Mouse (Mus musculus) heart, postnatal 4 days (tissue): Measurements from ENCODE around the gene Exoc8. TPM values are rescaled to one million over a fixed set of nuclear protein-coding genes. Genes with fewer than 3 reads are reported as not detected.

Experiments
- DNase-seq: peaks from one replicate; pipeline ENCODE4 v3.0.0; 2021
- total RNA-seq, 2 experiments: library from RNA; stranded (reverse); gene quantifications; 2 replicates each; pipeline ENCODE4 v1.2.3; 2021

Exoc8 gene
- total RNA-seq, 2 experiments from 2014 or later: 15.6 to 16.9 TPM

DNA sequence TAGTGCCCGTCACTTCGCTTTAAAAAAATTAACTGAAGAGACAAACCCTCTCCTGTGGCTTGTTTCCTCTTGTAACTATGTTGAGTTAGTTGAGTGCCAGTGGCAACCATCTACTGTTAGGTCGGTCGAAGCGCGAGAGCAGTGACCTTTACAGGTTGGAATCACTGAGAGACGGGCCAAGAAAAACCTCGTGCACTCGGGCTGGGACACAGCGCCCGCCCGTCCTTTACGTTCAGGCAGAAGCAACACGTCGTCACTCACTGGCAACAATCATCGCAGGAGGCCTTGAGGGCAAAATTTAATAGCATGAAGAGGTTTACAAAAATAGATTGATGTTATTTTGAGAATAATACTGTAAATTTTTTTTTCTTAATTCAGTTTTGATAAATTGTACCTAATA lies 12.4 kb upstream of the Exoc8 start:
- DNase-seq: peak; percentile 77

DNA sequence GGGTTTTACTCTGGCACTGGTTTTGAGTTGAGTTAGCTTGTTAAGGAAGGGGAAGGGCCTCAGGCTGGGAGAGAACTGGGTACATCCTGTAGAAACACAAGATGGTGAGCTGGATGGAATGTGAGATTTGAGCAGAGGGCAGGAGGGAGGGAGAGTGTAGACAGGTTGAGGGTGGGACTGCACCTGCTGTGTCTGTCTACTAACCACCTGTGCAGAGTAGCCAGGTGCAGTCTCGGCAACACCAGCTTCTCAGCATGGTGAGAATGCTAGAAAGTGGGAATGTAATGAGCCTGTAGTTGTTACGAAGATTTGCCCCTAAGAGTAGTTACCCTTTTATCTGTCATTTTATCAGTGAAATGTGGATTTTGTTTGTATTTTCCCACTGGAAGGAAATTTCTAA lies 8.0 kb upstream of the Exoc8 start:
- DNase-seq: no peak

DNA sequence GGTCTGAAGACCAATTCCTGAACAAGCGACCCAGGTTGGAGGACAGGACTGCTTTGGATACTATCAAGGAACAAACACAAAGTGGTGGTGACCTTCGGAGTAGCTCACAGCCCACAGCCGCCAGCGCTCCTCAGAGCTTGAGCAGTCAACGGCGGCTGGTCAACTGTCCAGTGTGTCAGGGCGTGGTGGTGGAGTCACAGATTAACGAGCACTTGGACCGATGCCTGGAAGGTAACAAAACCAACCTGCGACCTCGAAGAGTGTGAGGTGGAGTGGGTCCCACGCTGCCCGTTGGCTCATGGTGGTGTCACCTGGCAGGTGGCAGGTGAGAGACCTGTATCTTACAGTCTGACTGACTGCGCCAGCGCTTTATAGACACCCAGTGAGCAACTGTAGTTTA lies 5.7 kb upstream of the Exoc8 start:
- DNase-seq: no peak

DNA sequence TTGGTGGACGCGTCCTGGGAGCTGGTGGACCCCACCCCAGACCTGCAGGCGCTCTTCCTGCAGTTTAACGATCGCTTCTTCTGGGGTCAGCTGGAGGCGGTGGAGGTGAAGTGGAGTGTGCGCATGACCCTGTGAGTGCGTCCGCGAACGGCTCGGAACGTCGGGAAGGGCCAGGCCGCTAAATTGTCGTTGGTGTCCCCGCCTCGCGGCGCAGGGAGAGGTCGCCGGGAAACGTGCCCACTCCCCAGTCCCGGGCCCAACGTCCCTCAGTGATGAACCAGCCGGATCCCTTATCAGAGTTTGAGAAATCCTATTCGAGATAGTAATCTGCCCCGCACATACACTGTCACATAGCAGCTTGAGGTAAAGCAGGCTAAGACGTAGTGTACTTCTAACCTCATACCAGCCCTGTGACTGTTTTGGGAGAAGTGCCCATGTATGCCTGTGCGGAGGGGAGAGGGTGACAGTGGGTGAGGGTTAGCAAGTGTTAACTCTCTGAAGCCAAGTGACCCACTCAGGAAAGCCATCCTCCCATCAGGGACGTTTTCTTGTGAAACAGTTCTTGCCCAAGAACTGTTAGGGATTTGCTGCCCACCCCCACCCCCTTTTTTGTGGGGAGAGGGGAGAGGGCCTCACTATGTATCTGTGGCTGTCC lies 873 bp upstream of the Exoc8 start:
- no peak for DNase-seq

DNA sequence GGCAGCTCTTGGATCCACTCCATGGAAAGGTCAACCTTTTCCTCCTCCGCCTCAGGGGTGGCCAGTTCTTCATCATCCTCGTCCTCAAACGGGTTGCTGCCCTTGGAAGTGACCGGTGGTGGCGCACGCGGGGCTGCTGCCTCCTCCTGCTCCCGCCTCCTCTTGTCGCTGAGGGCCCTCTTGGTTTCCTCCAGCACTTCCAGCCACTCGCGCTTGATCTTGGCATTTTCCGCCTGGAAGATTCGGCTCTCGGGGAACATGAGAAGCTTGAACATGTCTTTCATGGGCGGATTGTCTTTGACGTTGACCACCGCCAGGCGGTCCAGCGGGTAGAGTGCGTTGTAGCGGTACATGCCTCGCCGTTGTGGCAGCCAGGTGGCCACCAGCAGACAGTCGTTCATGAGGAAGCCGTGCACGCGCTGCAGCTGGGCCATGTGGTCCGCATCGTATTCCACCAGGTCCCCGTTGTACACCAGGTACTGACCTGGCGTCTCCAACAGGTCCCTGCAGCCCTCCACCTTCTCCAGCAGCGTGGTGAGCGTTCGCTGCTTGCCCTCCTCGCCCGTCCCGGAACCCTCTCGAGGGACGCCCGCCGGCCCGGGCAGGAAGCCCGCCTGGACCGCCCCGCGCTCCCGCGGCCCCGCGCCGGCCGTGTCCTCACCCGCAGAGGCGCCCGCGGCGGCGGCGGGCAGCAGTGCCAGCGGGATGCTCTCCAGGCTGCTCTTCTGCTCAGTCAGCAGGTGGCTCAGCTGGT lies 696 bp downstream of the Exoc8 start:
- DNase-seq: peak; percentile 83

DNA sequence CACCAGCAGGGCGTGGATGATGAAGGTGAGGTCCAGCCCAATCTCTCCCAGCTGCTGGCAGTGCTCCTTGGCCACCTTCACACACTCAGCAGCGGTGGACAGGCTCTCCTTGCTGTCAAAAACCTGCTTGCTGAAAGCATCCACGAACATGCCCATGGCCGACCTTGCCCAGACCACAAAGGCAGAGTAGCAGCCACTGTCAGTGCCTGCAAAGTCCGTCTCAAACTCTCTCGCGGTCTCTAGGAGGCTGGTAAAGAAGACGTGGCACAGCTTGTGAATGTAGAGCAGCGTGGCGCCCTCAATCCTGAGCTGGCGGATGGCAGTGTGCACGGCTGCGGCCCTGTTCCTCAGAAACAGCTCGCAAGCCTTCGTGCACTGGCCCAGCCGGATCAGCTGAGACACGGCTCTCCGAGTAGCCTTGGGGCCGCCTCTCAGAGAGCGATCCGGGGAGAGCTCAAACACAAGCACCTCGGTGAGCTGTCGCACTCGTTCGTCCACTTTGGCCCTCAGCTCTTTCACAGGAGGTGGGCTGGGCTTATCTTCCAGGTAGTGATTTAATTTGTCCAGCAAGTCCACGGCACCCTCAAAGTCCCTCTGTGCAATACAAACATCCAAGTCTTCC lies 1.4 kb downstream of the Exoc8 start:
- DNase-seq: peak; percentile 23

DNA sequence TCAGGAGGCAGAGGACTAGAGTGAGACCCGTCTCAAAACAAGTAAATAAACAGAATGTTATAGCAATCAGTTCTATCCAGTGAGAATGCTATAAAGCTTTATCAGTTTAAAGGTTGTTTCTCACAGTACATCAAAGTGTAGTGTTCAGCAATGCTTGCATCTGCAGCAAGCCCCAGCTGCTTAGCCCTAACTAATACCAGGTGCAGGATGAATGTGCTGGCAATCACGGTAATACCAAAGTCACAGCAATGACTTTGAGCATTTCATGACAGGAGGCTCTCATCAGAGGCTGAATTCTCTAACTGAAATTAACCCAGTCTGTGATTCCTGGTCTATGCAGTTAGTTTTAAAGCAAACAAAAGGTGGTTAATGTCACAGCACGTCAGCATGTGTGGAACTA lies 4.9 kb downstream of the Exoc8 start:
- DNase-seq: no peak

DNA sequence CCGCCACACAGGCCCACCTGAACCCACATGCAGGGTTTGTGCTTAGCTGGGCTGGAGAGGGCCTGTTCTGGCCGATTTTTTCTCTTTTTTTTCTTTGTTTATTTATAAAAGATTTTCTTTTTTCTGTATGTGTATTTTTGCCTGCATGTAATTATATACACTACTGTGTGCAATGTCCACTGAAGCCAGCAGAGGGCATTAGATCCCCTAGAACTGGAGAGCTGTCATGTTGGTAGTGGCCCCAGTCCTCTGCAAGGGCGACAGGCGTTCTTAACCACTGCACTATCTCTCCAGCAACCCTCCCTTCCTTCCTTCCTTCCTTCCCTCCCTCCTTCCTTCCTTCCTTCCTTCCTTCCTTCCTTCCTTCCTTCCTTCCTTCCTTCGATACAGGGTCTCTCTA lies 9.1 kb downstream of the Exoc8 start:
- DNase-seq: no peak

DNA sequence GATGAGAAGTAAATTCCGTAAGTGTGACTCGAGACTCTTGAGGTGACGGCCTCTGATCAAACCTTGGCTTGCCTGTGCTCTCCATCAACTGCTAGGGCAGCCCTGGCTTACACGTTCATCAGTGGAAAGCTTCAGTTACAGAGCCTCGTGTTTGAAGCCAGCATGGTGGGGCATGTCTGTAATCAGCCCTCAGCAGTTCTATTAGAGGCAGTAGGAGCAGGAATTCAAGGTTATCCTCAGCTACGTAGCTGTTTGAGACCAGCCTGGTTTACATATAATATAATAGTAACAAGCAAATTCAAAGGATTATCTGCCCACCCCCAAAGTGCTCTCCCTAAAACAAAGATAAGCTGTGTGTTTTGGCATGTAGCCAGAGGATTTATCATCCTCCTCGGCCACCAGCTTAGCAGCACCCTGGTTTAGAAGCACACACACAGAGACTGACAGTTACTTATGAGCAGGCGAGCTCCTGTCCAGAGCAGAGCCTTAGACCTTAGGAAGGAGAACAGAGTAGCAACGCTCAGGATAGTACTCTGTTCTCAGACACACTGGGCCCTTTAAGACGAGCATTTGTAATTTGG lies 18.5 kb downstream of the Exoc8 start:
- no peak for DNase-seq

DNA sequence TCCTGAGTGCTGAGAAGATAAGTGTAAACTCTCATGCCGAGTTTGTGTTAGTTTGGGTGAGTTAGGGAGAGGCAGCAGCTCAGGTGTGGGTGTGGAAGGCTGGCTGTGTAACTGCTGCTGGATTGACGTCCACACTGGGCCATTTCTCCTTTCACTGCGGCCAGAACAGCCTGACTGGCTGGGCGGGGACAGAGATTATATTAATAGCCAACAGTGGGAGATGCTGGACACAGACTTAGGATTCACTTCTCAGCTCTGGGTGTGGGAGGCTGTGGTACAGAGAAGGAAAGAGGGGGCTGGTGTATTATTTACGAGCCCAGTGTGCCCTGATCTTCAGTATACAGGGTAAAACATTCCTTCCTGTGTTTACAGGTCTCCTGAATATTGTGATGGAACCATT lies 19.4 kb downstream of the Exoc8 start:
- DNase-seq: no peak

DNA sequence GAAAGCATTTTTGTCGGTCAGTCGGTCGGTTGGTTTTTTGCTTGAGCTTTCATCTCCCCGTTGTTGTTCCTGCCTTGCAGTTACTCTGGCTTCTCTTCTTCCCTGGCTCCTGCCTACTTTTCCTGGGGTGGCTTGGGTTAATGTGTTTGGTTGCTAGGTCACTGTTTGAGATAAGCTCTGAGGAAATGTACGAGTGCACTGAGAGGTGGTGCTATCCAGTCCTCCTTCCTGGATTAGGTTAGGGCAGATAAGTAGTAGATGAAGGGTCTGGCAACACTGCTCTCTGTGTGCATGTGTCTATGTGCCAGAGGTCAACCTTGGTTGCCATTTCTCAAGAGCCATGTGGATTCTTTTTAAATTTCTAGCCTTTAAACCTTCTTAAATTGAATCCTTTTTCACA lies 24.8 kb downstream of the Exoc8 start:
- no peak for DNase-seq

DNA sequence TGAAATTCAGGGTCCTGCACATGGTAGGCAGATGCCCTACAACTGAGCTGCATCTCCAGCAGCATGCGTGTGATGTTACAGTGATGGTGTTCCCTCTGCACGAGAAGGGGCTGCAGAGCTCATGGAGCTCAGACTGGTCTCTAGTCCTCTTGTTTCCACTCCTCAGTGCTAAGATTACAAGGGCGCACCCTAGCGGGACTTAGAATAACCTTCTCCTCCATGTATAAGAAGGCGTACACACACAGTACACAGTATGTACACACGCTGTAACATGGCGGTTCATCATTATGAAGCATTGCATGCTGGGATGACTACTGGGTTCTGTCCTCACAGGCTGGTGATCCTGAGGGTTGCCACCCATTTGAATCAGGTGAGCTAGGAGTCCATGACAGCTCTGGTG lies 25.4 kb downstream of the Exoc8 start:
- DNase-seq: no peak

DNA sequence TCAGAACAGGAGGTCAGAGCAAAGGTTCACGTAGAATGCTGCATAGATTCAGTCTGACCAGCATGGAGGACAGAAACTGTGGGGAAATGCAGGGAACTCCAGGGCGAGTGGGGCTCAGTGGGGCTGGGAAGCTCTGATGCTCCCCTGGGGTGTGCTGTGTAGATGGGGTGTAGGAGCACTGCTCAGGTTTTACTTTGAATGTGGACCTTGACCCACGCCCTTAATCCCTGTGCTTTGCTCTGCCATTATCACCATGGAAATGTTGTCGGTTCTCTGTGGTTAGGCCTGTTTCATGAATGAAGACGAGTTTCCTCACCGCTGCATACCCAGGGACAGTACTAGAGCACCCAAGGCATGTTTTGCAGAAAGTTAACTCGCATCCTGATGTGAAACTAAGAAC lies 26.0 kb downstream of the Exoc8 start:
- DNase-seq: no peak

DNA sequence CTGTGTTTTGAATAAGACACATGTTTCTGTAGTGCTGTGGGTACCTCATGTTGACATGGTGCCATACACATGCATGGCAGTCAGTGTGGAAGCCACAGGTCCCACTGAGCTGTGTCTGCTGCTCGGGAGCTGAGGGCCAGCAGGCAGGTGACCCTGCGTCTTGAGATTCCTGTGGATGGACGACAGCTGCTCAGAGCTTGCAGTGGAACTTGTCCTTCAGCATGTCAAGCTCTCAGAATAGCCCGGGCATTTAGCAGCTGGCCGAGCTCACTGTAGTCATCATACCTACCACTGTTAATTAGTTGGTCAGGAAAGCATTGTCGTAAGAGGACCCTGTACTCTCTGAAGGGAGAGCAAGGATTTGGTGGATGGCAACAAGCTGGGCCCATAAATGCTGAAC lies 27.8 kb downstream of the Exoc8 start:
- no peak for DNase-seq

DNA sequence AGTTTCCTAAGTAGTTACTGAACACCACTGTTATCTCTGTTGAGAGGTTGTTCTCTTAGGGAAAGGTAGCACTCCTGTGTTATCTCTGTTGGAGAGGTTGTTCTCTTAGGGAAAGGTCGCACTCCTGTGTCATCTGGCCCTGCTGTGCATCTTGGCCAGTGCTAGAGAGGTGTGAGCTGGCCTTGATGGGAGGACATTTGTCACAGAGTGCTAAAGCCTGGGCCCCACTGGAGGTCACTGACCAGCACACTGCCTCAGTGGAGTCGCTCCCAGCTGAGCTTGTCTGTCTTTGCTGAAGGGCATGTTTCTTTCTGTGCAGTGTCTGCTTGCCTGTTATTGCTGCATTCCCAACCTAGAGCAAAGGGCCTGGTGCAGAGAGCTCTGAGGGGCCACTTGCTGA lies 30.4 kb downstream of the Exoc8 start:
- DNase-seq: no peak

DNA sequence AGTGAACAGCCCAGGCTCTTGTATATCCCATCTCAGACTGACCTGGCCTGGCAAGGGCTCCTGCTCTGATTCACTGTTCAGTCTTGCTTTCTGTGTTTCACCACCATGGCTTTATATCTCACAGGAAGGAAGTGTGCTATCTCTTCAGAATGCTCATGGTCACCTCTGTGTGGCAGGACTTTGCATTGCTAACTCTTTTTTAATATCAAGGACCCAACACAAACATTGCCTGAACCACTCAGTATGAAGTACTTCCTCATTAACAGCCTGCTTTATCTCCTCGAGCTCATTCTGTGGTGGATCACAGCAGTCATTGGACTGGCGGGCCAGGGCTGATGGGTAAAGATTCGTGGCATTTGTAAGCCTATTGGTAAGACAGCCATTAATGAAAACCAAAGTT lies 30.8 kb downstream of the Exoc8 start:
- DNase-seq: no peak

DNA sequence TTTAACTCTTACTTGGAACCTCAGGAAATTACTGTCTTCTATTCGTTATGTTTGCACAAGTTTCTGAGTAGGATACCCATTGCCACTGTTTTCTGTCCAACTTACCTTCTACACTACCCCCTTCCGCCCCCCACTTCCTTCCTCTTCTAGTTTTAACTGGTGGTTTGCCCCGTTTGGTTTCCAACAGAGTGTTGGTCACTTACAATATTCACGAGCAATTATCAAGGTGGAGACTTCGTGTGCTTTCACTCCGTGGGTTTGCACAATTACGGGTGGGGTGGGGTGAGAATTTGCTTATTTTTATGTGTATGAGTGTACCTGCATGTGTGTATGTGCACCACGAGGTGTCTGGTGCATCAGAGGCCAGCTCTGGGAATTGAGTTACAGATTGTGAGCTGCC lies 33.8 kb downstream of the Exoc8 start:
- DNase-seq: no peak

DNA sequence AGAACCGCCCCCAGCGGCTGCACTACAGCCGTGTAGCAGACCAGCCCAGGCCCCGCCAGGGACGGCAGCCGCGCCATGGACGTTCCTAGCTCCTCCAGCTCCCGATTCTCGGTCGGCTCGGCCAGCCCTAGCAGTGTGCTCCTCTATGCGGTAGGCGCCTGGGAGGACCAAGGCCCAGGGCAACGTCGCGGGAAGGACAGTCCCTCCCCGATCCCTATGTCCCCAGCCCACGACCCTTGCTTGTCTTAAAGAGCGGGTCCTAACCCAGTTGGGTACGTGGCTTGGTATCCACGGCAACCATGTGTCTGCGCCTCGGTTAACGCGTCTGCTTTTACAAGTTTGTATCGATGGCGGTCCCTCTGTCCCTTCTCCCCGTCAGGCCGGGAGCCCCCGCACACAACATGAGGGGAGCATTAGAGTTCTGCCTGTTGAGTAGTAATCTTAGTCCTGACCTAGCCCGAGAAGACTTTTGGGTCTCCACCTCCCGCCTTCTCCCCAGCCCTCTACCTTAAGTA lies 34.3 kb downstream of the Exoc8 start:
- DNase-seq: no peak

DNA sequence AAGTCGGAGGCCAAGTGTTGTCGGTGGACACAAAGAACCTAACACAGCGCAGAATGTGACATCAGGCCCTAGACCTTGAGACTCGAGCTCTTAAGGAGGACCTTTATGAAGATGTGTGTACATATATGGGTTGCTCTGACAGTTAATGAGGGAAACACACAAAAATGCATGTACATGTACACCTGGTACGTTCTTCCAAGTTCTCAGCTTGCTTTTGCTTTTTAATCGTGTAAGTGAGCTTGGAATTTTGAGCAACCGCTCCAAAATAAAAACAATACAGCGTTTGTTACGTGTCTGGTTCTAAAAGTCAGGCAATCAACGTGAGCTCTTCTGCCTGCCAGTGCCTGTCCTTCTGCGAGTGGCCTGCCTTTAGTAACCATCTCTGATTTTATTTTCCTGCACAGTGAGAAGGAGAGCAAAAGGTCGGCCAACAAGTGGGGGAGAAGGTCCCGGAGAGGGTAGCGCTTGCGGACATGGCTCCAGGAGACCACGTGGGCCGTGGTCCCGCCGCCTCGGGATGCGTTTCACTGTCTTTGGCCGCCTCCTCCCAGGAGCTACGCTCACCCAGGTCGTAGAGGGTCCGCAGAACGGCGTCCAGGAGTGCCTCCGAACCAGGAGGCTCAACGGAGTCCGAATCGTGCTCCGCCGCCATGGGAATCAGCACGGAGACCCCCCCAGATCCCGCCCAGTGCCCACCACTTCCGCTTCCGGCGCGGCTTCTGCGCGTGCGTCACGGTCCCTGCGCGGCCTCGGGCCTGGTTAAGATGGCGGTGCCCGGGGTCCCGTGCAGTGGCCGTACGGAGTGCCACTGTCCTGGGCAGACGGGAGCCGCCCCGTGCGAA lies 35.0 kb downstream of the Exoc8 start, which contains the start of the genes Gnpat and 2810004N23Rik:
Gene Gnpat (plus strand): TSS at position 713 of the 842 bp plus-strand sequence.
Gene 2810004N23Rik (minus strand): TSS at position 800 of the 842 bp plus-strand sequence.
- peak; percentile 97 for DNase-seq

DNA sequence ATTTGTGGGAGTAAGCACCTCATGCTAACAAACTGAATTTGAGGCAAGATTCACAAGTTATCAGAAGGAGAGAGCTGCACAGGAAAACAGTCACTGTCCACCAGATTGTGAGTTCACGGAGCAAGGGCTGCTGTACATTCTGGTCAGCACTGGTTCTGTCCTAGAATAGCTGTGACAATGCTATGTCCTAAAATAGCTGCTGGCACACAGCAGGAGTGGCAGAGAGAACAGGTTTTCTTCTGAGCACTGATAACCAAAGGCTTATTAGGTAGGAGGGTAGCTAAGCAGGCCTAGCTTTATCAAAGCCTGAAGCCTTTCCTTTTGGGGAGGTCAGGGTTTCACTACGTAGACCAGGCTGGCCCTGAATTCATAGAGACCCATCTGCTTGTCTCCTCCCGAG lies 37.3 kb downstream of the Exoc8 start:
- peak; percentile 44 for DNase-seq

DNA sequence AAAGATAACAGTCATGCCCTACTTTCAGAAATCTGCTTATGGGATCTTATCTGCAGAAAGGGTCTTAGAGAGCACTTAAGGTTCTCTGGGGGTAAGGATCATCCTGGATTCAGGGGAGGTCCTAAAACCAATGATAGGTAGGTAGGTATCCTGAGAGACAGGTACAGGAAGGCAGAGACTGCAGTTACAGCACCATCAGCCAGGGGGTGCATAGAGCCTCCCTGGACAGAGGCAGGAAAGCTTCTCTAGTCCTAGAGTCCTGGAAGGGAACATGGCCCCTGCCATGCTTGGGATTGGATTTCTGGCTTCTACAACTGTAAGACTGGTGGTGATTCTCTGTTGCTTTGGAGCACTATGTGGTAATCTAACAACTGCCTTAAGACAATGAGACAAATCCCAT lies 38.0 kb downstream of the Exoc8 start:
- peak; percentile 33 for DNase-seq

DNA sequence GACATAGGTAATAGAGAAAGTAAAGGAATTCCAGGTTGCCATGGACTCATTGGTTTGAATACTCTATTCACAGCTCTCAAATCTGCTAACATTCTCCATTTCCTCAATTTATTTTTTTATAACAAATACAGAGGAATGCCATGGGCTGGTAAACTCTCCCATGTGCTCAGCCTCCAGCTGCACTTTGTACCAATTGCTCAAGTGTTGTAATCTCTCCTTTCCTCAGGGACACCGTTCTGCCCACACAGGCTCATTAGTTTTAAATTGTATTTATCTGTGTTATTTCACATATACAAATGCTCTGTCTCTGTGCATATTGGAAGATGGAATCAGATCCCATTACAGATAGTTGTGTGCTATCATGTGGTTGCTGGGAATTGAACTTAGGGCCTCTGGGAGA lies 44.0 kb downstream of the Exoc8 start:
- DNase-seq: no peak
